Mouse (Mus musculus) cerebellum, adult 2 months (tissue): ENCODE results near the gene Gpr142. TPM values are rescaled to one million over a fixed set of nuclear protein-coding genes. Genes with fewer than 3 reads are reported as not detected.

Experiments
- DNase-seq, 2 experiments: peaks; one replicate each; pipeline ENCODE4 v3.0.0; 2021
- H3K27ac ChIP-seq: fragments of 200-500 bp; 2 replicates; pipeline ENCODE4 v1.5.1; 2012; ENCODE audit warnings: low read length, control low read depth, inconsistent platforms; ENCODE audit not compliant: insufficient read depth
- H3K27me3 ChIP-seq: fragments of 200-500 bp; 2 replicates; pipeline ENCODE4 v1.6.1; 2012; ENCODE audit warnings: inconsistent platforms, mild to moderate bottlenecking, low read length, moderate library complexity; ENCODE audit not compliant: control insufficient read depth, insufficient read depth
- H3K4me1 ChIP-seq: fragments of 200-500 bp; 2 replicates; pipeline ENCODE4 v1.6.1; 2011; ENCODE audit warnings: low read length; ENCODE audit not compliant: control insufficient read depth, insufficient read depth
- H3K4me3 ChIP-seq: fragments of 200-500 bp; replicated peaks from 2 replicates; pipeline ENCODE3; 2011; ENCODE audit warnings: mild to moderate bottlenecking, low read depth, low read length, control low read depth; ENCODE audit not compliant: insufficient read depth
- CTCF ChIP-seq: fragments of 200-500 bp; IDR thresholded peaks from 2 replicates; pipeline ENCODE4 v1.5.1; 2011; ENCODE audit warnings: low read depth, mild to moderate bottlenecking, control low read depth, low read length, moderate library complexity, borderline replicate concordance; ENCODE audit not compliant: insufficient read depth
- POLR2A ChIP-seq: fragments of 200-500 bp; IDR thresholded peaks from 2 replicates; pipeline ENCODE4 v1.6.1; 2011; ENCODE audit warnings: low read length, control low read depth, borderline replicate concordance; ENCODE audit not compliant: insufficient read depth
- WGBS: fragments of 180-500 bp; shearing (Covaris S2); methylation state at CpG from one replicate; pipeline ENCODE4 v1.1.7; 2018; 5-methylcytosine and 5-hydroxymethylcytosine counted together
- polyA plus RNA-seq: library from polyadenylated mRNA; depleted of rRNA; stranded (reverse); fragments of >200 nt; gene quantifications from 2 replicates; pipeline ENCODE4 v1.2.3, GENCODE M21; 2012; rRNA removed

Gene Gpr142
- polyA plus RNA-seq, 1 experiment, result 0.64 TPM

- 14% methylated on average over 6 of the region's 6 CpGs for WGBS
- peak in 1 of 2 experiments; percentile 37 for DNase-seq
- Histone ChIP-seq H3K27me3 (no peaks in the 10 kb centered on the region), H3K4me3 (peak overlapping the region; percentile 72), H3K4me1 (peaks cover 17% of the 10 kb centered on the region), H3K27ac (peak overlapping the region; percentile 8)
- no peak for TF ChIP-seq POLR2A
Observed at GRCm38 (mm10) chr11:114854581-114854980, 55.9 kb downstream of the Gpr142 start.

- no peaks in the 10 kb centered on the region for H3K27me3 ChIP-seq
- H3K4me3 ChIP-seq, result no peak overlapping the region
- 72% methylated on average over 5 of the region's 5 CpGs for WGBS
- DNase-seq, result peak in 1 of 2 experiments; percentile 11
- peaks cover 14% of the 10 kb centered on the region; the same call in 1 of the 2 replicates for H3K4me1 ChIP-seq
- TF ChIP-seq POLR2A (no peak), CTCF (no peak)
- no peak overlapping the region for H3K27ac ChIP-seq
Observed at GRCm38 (mm10) chr11:114856125-114856524, 57.4 kb downstream of the Gpr142 start.

Other genes starting within 250 kb of the Gpr142 start
- 1,362 and 1,509 TPM in 2 replicates for gene Rpl38, start 130.4 kb upstream of the Gpr142 start, polyA plus RNA-seq
- gene Ttyh2, start 123.5 kb upstream of the Gpr142 start, polyA plus RNA-seq, result 81.2 and 92.5 TPM in 2 replicates
- gene Dnaic2, start 71.5 kb upstream of the Gpr142 start, polyA plus RNA-seq, result 3.9 and 5.0 TPM in 2 replicates
- 4.9 and 5.1 TPM in 2 replicates for gene Kif19a, start 33.5 kb upstream of the Gpr142 start, polyA plus RNA-seq
- 78.3 and 81.3 TPM in 2 replicates for gene Btbd17, start 3.0 kb upstream of the Gpr142 start, polyA plus RNA-seq
- 62.9 and 71.8 TPM in 2 replicates for gene Gprc5c, start 52.2 kb downstream of the Gpr142 start, polyA plus RNA-seq
- gene Cd300a, start 91.1 kb downstream of the Gpr142 start, polyA plus RNA-seq, result 5.2 and 6.5 TPM in 2 replicates
- 0.44 and 0.71 TPM in 2 replicates for gene Cd300lb, start 135.5 kb downstream of the Gpr142 start, polyA plus RNA-seq
- gene Cd300c, start 170.2 kb downstream of the Gpr142 start, polyA plus RNA-seq, result 0.18 TPM in 1 of 2 replicates, not detected in the other
- gene Cd300ld, start 191.0 kb downstream of the Gpr142 start, polyA plus RNA-seq, result 0.11 and 0.13 TPM in 2 replicates
- 2.3 and 3.2 TPM in 2 replicates for gene Cd300c2, start 203.0 kb downstream of the Gpr142 start, polyA plus RNA-seq
- gene Cd300ld2, start 217.3 kb downstream of the Gpr142 start, polyA plus RNA-seq, result not detected in 2 replicates
- gene Cd300ld4, start 228.1 kb downstream of the Gpr142 start, polyA plus RNA-seq, result 0.49 and 0.59 TPM in 2 replicates
- gene Cd300ld5, start 238.8 kb downstream of the Gpr142 start, polyA plus RNA-seq, result 0.44 and 0.84 TPM in 2 replicates
- gene Cd300ld3, start 249.5 kb downstream of the Gpr142 start, polyA plus RNA-seq, result 1.7 TPM in 2 replicates